Mouse (Mus musculus) small intestine, adult 2 months (tissue): ENCODE results near the gene Tmc5. TPM values are rescaled to one million over a fixed set of nuclear protein-coding genes. Genes with fewer than 3 reads are reported as not detected.

ENCODE experiments used
- H3K27ac ChIP-seq: fragments of 200-500 bp; 2 replicates; pipeline ENCODE4 v1.5.1; 2012; ENCODE audit warnings: low read depth, low read length, control low read depth, inconsistent platforms; ENCODE audit not compliant: insufficient read depth
- H3K27me3 ChIP-seq: fragments of 200-500 bp; 2 replicates; pipeline ENCODE4 v1.6.1; 2012; ENCODE audit warnings: mild to moderate bottlenecking, moderate library complexity, low read length, inconsistent platforms; ENCODE audit not compliant: control insufficient read depth, insufficient read depth
- H3K36me3 ChIP-seq: fragments of 200-500 bp; 2 replicates; pipeline ENCODE4 v1.6.1; 2012; ENCODE audit warnings: mild to moderate bottlenecking, low read length, control low read depth, inconsistent platforms; ENCODE audit not compliant: control insufficient read depth, insufficient read depth
- H3K4me1 ChIP-seq: fragments of 200-500 bp; 2 replicates; pipeline ENCODE4 v1.6.1; 2012; ENCODE audit warnings: low read length, inconsistent platforms, mixed read lengths; ENCODE audit not compliant: control insufficient read depth, insufficient read depth, insufficient read length
- H3K4me3 ChIP-seq: fragments of 200-500 bp; 2 replicates; pipeline ENCODE4 v1.5.1; 2012; ENCODE audit warnings: low read depth, mild to moderate bottlenecking, control low read depth, inconsistent platforms, low read length, moderate library complexity
- CTCF ChIP-seq: fragments of 200-500 bp; IDR thresholded peaks from 2 replicates; pipeline ENCODE4 v1.5.1; 2012; ENCODE audit warnings: low read depth, mild to moderate bottlenecking, control low read depth, inconsistent platforms, low read length, moderate library complexity, mixed read lengths; ENCODE audit not compliant: insufficient replicate concordance, insufficient read length; ENCODE audit errors: extremely low read depth
- POLR2A ChIP-seq: fragments of 200-500 bp; IDR thresholded peaks from 2 replicates; pipeline ENCODE4 v1.6.1; 2012; ENCODE audit warnings: low read depth, mild to moderate bottlenecking, control low read depth, inconsistent platforms, low read length, moderate library complexity
- WGBS: fragments of 180-500 bp; shearing (Covaris S2); methylation state at CpG from one replicate; pipeline ENCODE4 v1.1.7; 2018; 5-methylcytosine and 5-hydroxymethylcytosine counted together
- polyA plus RNA-seq: library from polyadenylated mRNA; depleted of rRNA; stranded (reverse); fragments of >200 nt; gene quantifications from 2 replicates; pipeline ENCODE4 v1.2.3, GENCODE M21; 2012; rRNA removed

Tmc5 gene
- polyA plus RNA-seq, 1 experiment: 26.4 TPM

GRCm38 (mm10) chr7:118723927-118724326 lies 126.8 kb downstream of the Tmc5 start:
- TF ChIP-seq CTCF (no peak), POLR2A (no peak)
- 94% methylated on average over 9 of the region's 9 CpGs for WGBS
- Histone ChIP-seq H3K27ac (no peak overlapping the region), H3K36me3 (peaks cover 9% of the 10 kb centered on the region), H3K4me1 (peaks cover 3% of the 10 kb centered on the region; the same call in 1 of the 2 replicates), H3K4me3 (no peak overlapping the region), H3K27me3 (no peaks in the 10 kb centered on the region)

Other genes with a start within 250 kb of the Tmc5 start
- gene Syt17, start 149.1 kb upstream of the Tmc5 start, polyA plus RNA-seq: 1.7 and 2.9 TPM in 2 replicates
- 12.4 and 31.6 TPM in 2 replicates for gene Itpripl2, start 105.3 kb upstream of the Tmc5 start, polyA plus RNA-seq
- gene Coq7, start 63.9 kb upstream of the Tmc5 start, polyA plus RNA-seq: 26.8 and 45.1 TPM in 2 replicates
- gene Tmc7, start 12.6 kb upstream of the Tmc5 start, polyA plus RNA-seq: 2.1 and 4.9 TPM in 2 replicates
- gene Gde1, start 108.5 kb downstream of the Tmc5 start, polyA plus RNA-seq: 535 and 645 TPM in 2 replicates
- 0.41 and 0.51 TPM in 2 replicates for gene Ccp110, start 115.3 kb downstream of the Tmc5 start, polyA plus RNA-seq
- gene Vps35l, start 142.9 kb downstream of the Tmc5 start, polyA plus RNA-seq: 18.3 and 29.9 TPM in 2 replicates